Mouse (Mus musculus) layer of hippocampus, postnatal 36 days (tissue): ENCODE results near the gene Pth2. TPM values are rescaled to one million over a fixed set of nuclear protein-coding genes. Genes with fewer than 3 reads are reported as not detected.
"Not testable (repeated sequence)": the region's sequence is repeated elsewhere in the genome, so short reads cannot be mapped to it uniquely, and the experiment has no call there.

ENCODE experiments used
- DNase-seq, 2 experiments: peaks; one replicate each; pipeline ENCODE4 v3.0.0; 2022
- total RNA-seq, 2 experiments: library from RNA; stranded (reverse); gene quantifications; 2 replicates each; pipeline ENCODE4 v1.2.3; 2021

Pth2 gene
- total RNA-seq, 2 experiments from 2014 or later, result not detected

- DNase-seq, result peak; percentile 96 to 98
These were observed 26.5 kb upstream of the Pth2 start, which contains the start of the genes Pih1d1 and Aldh16a1 for GRCm38 (mm10) chr7:45154096-45154992. Gene Pih1d1 (plus strand): TSS chr7:45154303. Gene Aldh16a1 (minus strand): TSS chr7:45154584.

- no peak for DNase-seq
These were observed 25.7 kb upstream of the Pth2 start for GRCm38 (mm10) chr7:45154993-45155514.

- DNase-seq, result no peak
These were observed 25.2 kb upstream of the Pth2 start for GRCm38 (mm10) chr7:45155590-45155989.

- no peak for DNase-seq
These were observed 24.6 kb upstream of the Pth2 start for GRCm38 (mm10) chr7:45156206-45156605.

- no peak for DNase-seq
These were observed 23.3 kb upstream of the Pth2 start for GRCm38 (mm10) chr7:45157459-45157858.

- no peak for DNase-seq
These were observed 21.8 kb upstream of the Pth2 start for GRCm38 (mm10) chr7:45158991-45159390.

- no peak for DNase-seq
These were observed 20.4 kb upstream of the Pth2 start for GRCm38 (mm10) chr7:45160316-45160800.

- DNase-seq, result no peak
These were observed 19.9 kb upstream of the Pth2 start for GRCm38 (mm10) chr7:45160866-45161265.

- peak; percentile 95 to 96 for DNase-seq
These were observed 19.0 kb upstream of the Pth2 start for GRCm38 (mm10) chr7:45161612-45162473.

- no peak for DNase-seq
These were observed 18.2 kb upstream of the Pth2 start for GRCm38 (mm10) chr7:45162551-45162950.

GRCm38 (mm10) chr7:45162996-45163615 lies 17.7 kb upstream of the Pth2 start:
- no peak for DNase-seq

- DNase-seq, result peak; percentile 68 to 73
These were observed 16.9 kb upstream of the Pth2 start, which contains the start of gene Slc17a7 for GRCm38 (mm10) chr7:45163735-45164490. Gene Slc17a7 (plus strand): TSS chr7:45163949.

- no peak for DNase-seq
These were observed 16.0 kb upstream of the Pth2 start for GRCm38 (mm10) chr7:45164833-45165232.

- DNase-seq, result no peak
These were observed 15.1 kb upstream of the Pth2 start for GRCm38 (mm10) chr7:45165701-45166100.

- DNase-seq, result peak in 1 of 2 experiments; percentile 71
These were observed 13.8 kb upstream of the Pth2 start for GRCm38 (mm10) chr7:45166950-45167401.

- peak in 1 of 2 experiments; percentile 72 for DNase-seq
These were observed 12.9 kb upstream of the Pth2 start for GRCm38 (mm10) chr7:45167761-45168445.

GRCm38 (mm10) chr7:45168656-45169055 lies 12.1 kb upstream of the Pth2 start:
- DNase-seq, result no peak

GRCm38 (mm10) chr7:45169495-45169894 lies 11.3 kb upstream of the Pth2 start:
- DNase-seq, result peak in 1 of 2 experiments; percentile 64

- DNase-seq, result no peak
These were observed 7.8 kb upstream of the Pth2 start for GRCm38 (mm10) chr7:45172974-45173373.

GRCm38 (mm10) chr7:45173772-45174171 lies 7.0 kb upstream of the Pth2 start:
- DNase-seq, result not testable (repeated sequence)
